Mouse (Mus musculus): Measurements from ENCODE around the gene Srebf1. TPM values are rescaled to one million over a fixed set of nuclear protein-coding genes. Genes with fewer than 3 reads are reported as not detected.

Srebf1 gene
- polyA plus RNA-seq, 1 experiment from 2014 or later = 51.9 TPM

GRCm38 (mm10) chr11:60253546-60253945, 31.2 kb upstream of the Srebf1 start:
- H3K4me2 ChIP-seq (replicated peaks) = no peak overlapping the region
- peaks cover 20% of the 10 kb centered on the region for H3K4me1 ChIP-seq
- no peaks in the 10 kb centered on the region for H3K9me3 ChIP-seq (replicated peaks)
- peaks cover 13% of the 10 kb centered on the region for H3K36me3 ChIP-seq
- no peak overlapping the region for H3K4me3 ChIP-seq
- H3K27ac ChIP-seq = no peak overlapping the region
- ATAC-seq (ENCODE audit: low FRiP score) = no peak
- H3K27me3 ChIP-seq = no peaks in the 10 kb centered on the region
- H3K9ac ChIP-seq = no peak overlapping the region
- 97% methylated on average over 2 of the region's 2 CpGs for WGBS

DNA sequence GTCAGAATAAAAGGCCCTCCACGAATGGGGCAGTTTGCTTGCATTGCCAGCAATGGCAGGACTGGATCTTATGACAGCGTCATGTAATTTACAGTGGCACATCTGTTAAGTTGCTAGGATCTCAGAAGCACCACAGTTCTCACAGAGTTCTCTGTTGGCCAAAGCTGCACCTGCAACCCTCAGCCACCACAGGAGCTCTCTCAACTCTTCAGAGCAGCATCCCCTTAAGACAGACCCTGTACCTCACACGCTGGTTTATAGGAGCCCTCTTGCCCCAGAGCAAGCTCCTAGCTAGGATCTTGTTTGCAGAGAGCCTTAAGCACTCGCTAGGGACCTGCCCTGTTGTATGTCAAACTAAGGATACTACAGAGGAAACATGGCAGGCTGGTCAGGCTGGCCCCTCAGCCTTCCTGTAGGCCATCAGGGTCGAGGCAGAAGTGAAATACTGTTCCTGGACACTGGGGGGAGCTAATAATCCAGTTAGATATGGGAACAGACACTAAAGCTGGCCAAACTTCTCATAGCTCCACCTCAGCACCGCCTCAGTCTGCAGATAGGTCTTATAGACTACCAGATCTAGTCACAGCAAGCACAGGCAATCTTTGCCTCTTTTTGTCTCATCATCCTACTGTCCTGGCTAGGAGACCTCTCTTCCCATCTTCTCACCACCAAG, 28.7 kb upstream of the Srebf1 start:
- no peak for ATAC-seq (ENCODE audit: low FRiP score)
- no peaks in the 10 kb centered on the region for H3K9me3 ChIP-seq (replicated peaks)
- 57% methylated on average over 6 of the region's 6 CpGs for WGBS

GRCm38 (mm10) chr11:60249885-60250284, 27.5 kb upstream of the Srebf1 start:
- 89% methylated on average over 2 of the region's 2 CpGs for WGBS
- no peak for ATAC-seq (ENCODE audit: low FRiP score)
- Histone ChIP-seq H3K27ac (no peak overlapping the region), H3K4me3 (no peak overlapping the region), H3K4me1 (peaks cover 15% of the 10 kb centered on the region), H3K27me3 (no peaks in the 10 kb centered on the region), H3K36me3 (peaks cover 20% of the 10 kb centered on the region), H3K4me2 (replicated peaks) (no peak overlapping the region), H3K9me3 (replicated peaks) (no peaks in the 10 kb centered on the region), H3K9ac (no peak overlapping the region)

More for the DNA sequence above, 28.7 kb upstream of the Srebf1 start:
- Histone ChIP-seq H3K36me3 (peaks cover 13% of the 10 kb centered on the region), H3K4me2 (replicated peaks) (no peak overlapping the region), H3K4me3 (no peak overlapping the region), H3K9ac (no peak overlapping the region), H3K27ac (no peak overlapping the region; the same call in 1 of the 2 replicates), H3K27me3 (no peaks in the 10 kb centered on the region), H3K4me1 (peaks cover 24% of the 10 kb centered on the region)

DNA sequence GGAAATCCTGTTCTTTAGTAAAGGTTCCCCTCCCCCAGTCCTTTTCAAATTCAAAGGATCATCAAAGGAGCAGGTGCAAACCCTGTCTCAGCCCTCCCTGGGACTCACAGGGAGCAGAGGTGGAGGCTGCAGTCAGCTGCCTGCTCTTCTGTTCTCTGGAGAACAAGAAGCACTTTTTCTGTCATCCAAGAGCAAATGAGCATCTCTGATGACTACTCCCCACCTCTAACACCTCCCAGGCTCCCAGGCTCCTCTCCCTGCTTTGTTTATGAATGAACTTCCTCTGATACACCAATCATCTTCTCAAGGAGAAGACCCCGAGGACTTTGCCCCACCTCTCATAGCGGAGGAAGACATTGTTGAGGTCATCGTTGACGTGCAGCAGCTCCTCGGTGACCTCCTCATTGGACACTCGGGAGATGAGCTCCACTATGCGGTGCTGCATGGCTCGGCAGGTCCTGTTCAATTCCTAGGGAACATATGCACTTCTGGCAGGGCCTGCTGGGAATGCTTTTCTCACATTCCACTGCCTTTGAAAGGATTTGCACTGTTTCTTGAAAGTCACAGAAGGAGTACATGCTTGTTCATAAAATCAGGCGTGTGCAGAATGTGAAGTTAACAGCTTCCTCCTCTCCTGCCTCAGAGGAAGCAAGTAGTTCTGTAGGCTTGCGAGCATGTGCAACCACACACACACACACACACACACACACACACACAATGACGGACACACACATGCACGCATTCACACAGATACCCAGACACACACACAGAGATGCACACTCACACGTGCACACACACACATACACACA, 26.4 kb upstream of the Srebf1 start:
- Histone ChIP-seq H3K4me1 (peaks cover 15% of the 10 kb centered on the region), H3K4me3 (no peak overlapping the region), H3K9me3 (replicated peaks) (no peaks in the 10 kb centered on the region), H3K9ac (no peak overlapping the region), H3K27ac (peak overlapping the region; percentile 40), H3K36me3 (peaks cover 13% of the 10 kb centered on the region), H3K27me3 (no peaks in the 10 kb centered on the region), H3K4me2 (replicated peaks) (no peak overlapping the region)
- WGBS = 43% methylated on average over 13 of the region's 13 CpGs
- ATAC-seq (ENCODE audit: low FRiP score) = no peak

DNA sequence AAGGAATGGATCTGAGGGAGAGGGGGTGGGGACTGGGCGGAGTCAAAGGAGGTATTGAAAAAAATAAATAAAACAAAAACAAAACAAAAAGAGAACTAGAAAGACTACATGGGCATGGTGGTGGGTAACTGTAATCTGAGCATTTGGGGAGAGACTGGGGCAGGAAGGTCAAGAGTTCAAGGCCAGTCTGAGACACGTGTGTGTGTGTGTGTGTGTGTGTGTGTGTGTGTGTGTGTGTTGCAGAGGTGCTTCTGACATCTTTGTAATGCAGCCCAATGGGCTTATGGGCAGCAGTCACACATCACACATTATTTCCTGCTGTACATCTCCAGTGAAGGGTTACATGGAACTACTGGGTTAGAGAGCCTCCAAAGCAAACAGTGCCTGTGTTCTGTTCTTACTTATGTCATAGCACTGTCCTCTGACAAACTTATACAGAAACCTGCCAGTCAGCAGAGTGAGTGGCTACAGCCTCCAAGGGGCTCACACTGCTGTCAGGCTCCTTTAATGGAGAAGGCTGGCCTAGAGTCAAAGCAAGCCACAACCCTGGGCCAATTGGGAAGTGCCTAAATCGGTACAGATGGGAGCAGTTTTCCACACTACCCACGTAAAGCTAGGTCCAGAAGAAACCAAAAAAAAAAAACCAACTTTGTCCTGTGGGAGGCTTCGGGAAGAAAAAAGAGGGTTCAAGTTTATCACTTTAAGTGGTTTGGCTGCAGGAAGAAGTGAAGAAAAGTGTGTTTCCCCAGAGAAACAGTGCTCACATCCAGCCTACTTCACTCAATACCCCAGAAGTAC, 25.6 kb upstream of the Srebf1 start:
- peaks cover 17% of the 10 kb centered on the region for H3K36me3 ChIP-seq
- H3K9ac ChIP-seq = no peak overlapping the region
- H3K4me1 ChIP-seq = peaks cover 15% of the 10 kb centered on the region
- no peaks in the 10 kb centered on the region for H3K27me3 ChIP-seq
- H3K9me3 ChIP-seq (replicated peaks) = no peaks in the 10 kb centered on the region
- peak overlapping the region; percentile 40; the same call in 1 of the 2 replicates for H3K27ac ChIP-seq
- no peak for ATAC-seq (ENCODE audit: low FRiP score)
- H3K4me3 ChIP-seq = no peak overlapping the region
- no peak overlapping the region for H3K4me2 ChIP-seq (replicated peaks)
- WGBS = 53% methylated on average over 5 of the region's 5 CpGs

DNA sequence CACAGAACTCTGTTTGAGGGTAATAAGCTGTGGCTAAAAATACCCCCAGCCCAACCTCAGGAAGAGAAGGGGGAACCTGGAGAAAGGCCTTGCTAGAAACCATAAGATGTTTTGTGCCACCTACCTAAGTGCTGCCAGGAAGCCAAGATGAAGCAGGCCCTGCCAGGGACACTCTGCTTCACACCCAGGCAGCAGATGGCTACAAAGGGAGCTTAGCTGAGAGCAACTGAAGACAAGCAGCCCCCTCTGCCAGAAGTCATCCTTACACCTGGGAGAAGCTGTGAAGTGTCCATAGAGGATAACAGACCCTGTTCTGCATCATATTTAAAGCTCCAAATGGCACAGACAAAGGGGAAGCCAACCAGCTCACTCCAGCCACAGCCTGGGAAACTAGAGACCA, 23.7 kb upstream of the Srebf1 start:
- H3K9ac ChIP-seq = no peak overlapping the region
- peaks cover 26% of the 10 kb centered on the region for H3K36me3 ChIP-seq
- ATAC-seq (ENCODE audit: low FRiP score) = no peak
- no peaks in the 10 kb centered on the region for H3K27me3 ChIP-seq
- no peak overlapping the region for H3K4me3 ChIP-seq
- H3K27ac ChIP-seq = no peak overlapping the region
- no peaks in the 10 kb centered on the region for H3K9me3 ChIP-seq (replicated peaks)
- H3K4me2 ChIP-seq (replicated peaks) = no peak overlapping the region
- H3K4me1 ChIP-seq = peaks cover 15% of the 10 kb centered on the region

DNA sequence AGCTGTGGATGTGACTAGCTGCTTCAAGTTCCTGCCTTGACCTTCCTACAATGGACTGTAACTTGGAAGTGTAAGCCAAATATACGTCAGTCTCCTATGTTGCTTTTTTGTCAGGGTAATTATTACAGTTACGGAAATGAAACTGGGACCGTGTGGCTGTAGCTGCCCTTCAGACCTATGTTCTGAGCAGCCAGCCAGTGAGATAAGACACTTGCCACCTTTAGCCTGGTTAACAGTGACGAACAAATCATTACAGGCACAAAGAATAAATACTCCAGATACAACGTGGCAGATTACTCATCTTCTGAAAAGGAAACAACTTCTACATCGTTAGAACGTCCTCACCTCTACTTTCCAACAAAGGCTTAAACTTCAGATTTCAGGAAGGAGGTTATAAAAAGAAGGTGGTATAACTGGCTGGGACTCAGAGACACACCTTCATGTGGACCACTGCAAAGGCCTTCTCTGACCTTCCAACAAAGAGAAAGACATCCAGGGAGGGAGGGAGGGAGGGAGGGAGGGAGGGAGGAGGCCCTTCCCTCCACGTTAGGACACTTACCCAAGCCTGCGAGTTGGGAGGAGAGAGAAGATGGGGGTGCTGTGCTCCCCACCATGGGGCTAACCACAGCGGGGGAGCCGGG, 22.2 kb upstream of the Srebf1 start:
- Histone ChIP-seq H3K9ac (no peak overlapping the region), H3K4me1 (peaks cover 15% of the 10 kb centered on the region), H3K36me3 (peaks cover 33% of the 10 kb centered on the region), H3K4me2 (replicated peaks) (no peak overlapping the region), H3K27me3 (no peaks in the 10 kb centered on the region), H3K27ac (no peak overlapping the region), H3K9me3 (replicated peaks) (no peaks in the 10 kb centered on the region), H3K4me3 (no peak overlapping the region)
- no peak for ATAC-seq (ENCODE audit: low FRiP score)
- WGBS = 79% methylated on average over 10 of the region's 11 CpGs

GRCm38 (mm10) chr11:60240509-60240908, 18.1 kb upstream of the Srebf1 start:
- Histone ChIP-seq H3K27ac (no peak overlapping the region), H3K27me3 (no peaks in the 10 kb centered on the region), H3K4me3 (no peak overlapping the region), H3K4me1 (no peaks in the 10 kb centered on the region), H3K9ac (no peak overlapping the region), H3K4me2 (replicated peaks) (no peak overlapping the region), H3K9me3 (replicated peaks) (no peaks in the 10 kb centered on the region), H3K36me3 (peaks cover 49% of the 10 kb centered on the region)
- WGBS = 81% methylated on average over 4 of the region's 4 CpGs
- no peak for ATAC-seq (ENCODE audit: low FRiP score)

- Histone ChIP-seq H3K4me1 (peaks cover 20% of the 10 kb centered on the region), H3K4me3 (no peak overlapping the region), H3K9me3 (replicated peaks) (no peaks in the 10 kb centered on the region), H3K36me3 (peaks cover 23% of the 10 kb centered on the region), H3K27me3 (no peaks in the 10 kb centered on the region), H3K4me2 (replicated peaks) (no peak overlapping the region), H3K9ac (no peak overlapping the region), H3K27ac (no peak overlapping the region)
- ATAC-seq (ENCODE audit: low FRiP score) = no peak
- 83% methylated on average over 5 of the region's 5 CpGs for WGBS
These were observed 13.0 kb upstream of the Srebf1 start for GRCm38 (mm10) chr11:60235351-60235750.

DNA sequence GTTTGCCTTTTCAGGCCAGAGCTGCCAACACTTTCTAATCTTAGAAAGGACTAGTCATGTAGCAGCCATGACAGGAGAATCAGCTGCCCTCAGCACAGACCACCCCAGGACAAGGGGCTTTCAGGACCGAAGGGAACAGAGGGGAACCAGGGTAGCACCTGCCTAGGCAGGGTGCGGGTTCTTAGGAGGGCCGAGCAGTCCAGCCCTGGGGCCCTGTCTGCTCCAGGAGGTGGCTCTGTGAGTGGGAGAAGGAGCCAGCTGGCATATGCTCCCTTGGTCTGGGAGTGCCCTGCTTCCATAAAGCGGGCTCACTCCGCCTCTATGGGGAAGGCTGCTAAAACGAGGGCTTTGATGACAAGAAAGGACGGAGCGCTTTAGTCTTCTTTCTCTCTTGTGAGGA, 10.9 kb upstream of the Srebf1 start:
- peaks cover 20% of the 10 kb centered on the region for H3K4me1 ChIP-seq
- WGBS = 66% methylated on average over 8 of the region's 8 CpGs
- H3K36me3 ChIP-seq = peaks cover 27% of the 10 kb centered on the region
- peak overlapping the region; percentile 8; the same call in 1 of the 2 replicates for H3K27ac ChIP-seq
- H3K4me3 ChIP-seq = no peak overlapping the region
- no peak overlapping the region for H3K4me2 ChIP-seq (replicated peaks)
- H3K9me3 ChIP-seq (replicated peaks) = no peaks in the 10 kb centered on the region
- peak overlapping the region; percentile 5; the same call in 1 of the 2 replicates for H3K9ac ChIP-seq
- no peak for ATAC-seq (ENCODE audit: low FRiP score)
- H3K27me3 ChIP-seq = no peaks in the 10 kb centered on the region

GRCm38 (mm10) chr11:60232441-60233058, 10.2 kb upstream of the Srebf1 start:
- H3K4me1 ChIP-seq = peaks cover 20% of the 10 kb centered on the region
- peaks cover 20% of the 10 kb centered on the region for H3K36me3 ChIP-seq
- no peaks in the 10 kb centered on the region for H3K9me3 ChIP-seq (replicated peaks)
- ATAC-seq (ENCODE audit: low FRiP score) = no peak
- H3K9ac ChIP-seq = no peak overlapping the region
- no peak overlapping the region for H3K27ac ChIP-seq
- H3K4me3 ChIP-seq = no peak overlapping the region
- 75% methylated on average over 14 of the region's 14 CpGs for WGBS
- H3K4me2 ChIP-seq (replicated peaks) = no peak overlapping the region
- no peaks in the 10 kb centered on the region for H3K27me3 ChIP-seq

Measured in hindbrain, embryonic 12.5 days (tissue).